ENCODE assay signal across 31 mouse cellular contexts in genomic region chrX:48042748-48043147, GRCm38 (mm10).
"Had no signal": no experiment of that assay in that cellular context is flagged by ENCODE, and none has a peak within 500 bp of the region (broad histone marks: within the 10 kb centered on the region; RNA-seq: fewer than 3 reads in every experiment).

No protein-coding gene starts in this region.

- H3K27me3 ChIP-seq: limb, embryonic 12.5 days; limb, embryonic 13.5 days; limb, embryonic 15.5 days; lung, embryonic 15.5 days; midbrain, embryonic 12.5 days; midbrain, embryonic 13.5 days; midbrain, embryonic 15.5 days; neural tube, embryonic 12.5 days had no signal

- H3K4me3 ChIP-seq: left cerebral cortex, adult 2 months; limb, embryonic 10.5 days; limb, embryonic 12.5 days; limb, embryonic 13.5 days; limb, embryonic 15.5 days; liver, embryonic 12.5 days; liver, embryonic 13.5 days; liver, embryonic 15.5 days; lung, embryonic 15.5 days; megakaryocyte, embryonic 14.5 days; midbrain, embryonic 10.5 days; midbrain, embryonic 12.5 days; midbrain, embryonic 13.5 days; midbrain, embryonic 15.5 days; myocyte; neural tube, embryonic 12.5 days had no signal

- DNase-seq: left cerebral cortex, postnatal 4 days; liver; liver, embryonic 13.5 days; liver, postnatal 0 days; lung, adult 2 months; lung, embryonic 14.5 days; lung, postnatal 10 days; lung, postnatal 14 days; lung, postnatal 36 days; lung, postnatal 4 days; midbrain, embryonic 14.5 days had no signal

- ATAC-seq: liver, embryonic 12.5 days; liver, postnatal 0 days; midbrain, embryonic 13.5 days; midbrain, embryonic 15.5 days; midbrain, embryonic 16.5 days had no signal

- H3K27ac ChIP-seq: left cerebral cortex, adult 2 months; limb, embryonic 10.5 days; limb, embryonic 12.5 days; limb, embryonic 13.5 days; limb, embryonic 15.5 days; liver, embryonic 12.5 days; liver, embryonic 13.5 days; liver, embryonic 14.5 days; liver, embryonic 15.5 days; lung, embryonic 15.5 days; macrophage; midbrain, embryonic 10.5 days; midbrain, embryonic 12.5 days; midbrain, embryonic 13.5 days; midbrain, embryonic 15.5 days; neural tube, embryonic 12.5 days had no signal

- H3K36me3 ChIP-seq: limb, embryonic 10.5 days; limb, embryonic 12.5 days; limb, embryonic 13.5 days; limb, embryonic 15.5 days; liver, embryonic 12.5 days; liver, embryonic 13.5 days; liver, embryonic 15.5 days; lung, embryonic 15.5 days; midbrain, embryonic 10.5 days; midbrain, embryonic 12.5 days; midbrain, embryonic 13.5 days; midbrain, embryonic 15.5 days; neural tube, embryonic 12.5 days had no signal

- H3K9ac ChIP-seq: limb, embryonic 12.5 days; limb, embryonic 13.5 days; limb, embryonic 15.5 days; liver, embryonic 12.5 days; liver, embryonic 13.5 days; liver, embryonic 14.5 days; liver, embryonic 15.5 days; liver, postnatal 0 days; lung, embryonic 14.5 days; lung, embryonic 15.5 days; midbrain, embryonic 12.5 days; midbrain, embryonic 13.5 days; midbrain, embryonic 15.5 days; neural tube, embryonic 12.5 days had no signal

- H3K4me2 ChIP-seq: limb, embryonic 12.5 days; limb, embryonic 13.5 days; limb, embryonic 15.5 days; liver, embryonic 11.5 days; liver, embryonic 12.5 days; liver, embryonic 13.5 days; liver, embryonic 15.5 days; lung, embryonic 14.5 days; lung, embryonic 15.5 days; midbrain, embryonic 11.5 days; midbrain, embryonic 12.5 days; midbrain, embryonic 13.5 days; midbrain, embryonic 15.5 days; neural tube, embryonic 12.5 days had no signal

- H3K9me3 ChIP-seq: limb, embryonic 10.5 days; limb, embryonic 12.5 days; limb, embryonic 13.5 days; limb, embryonic 15.5 days; liver, embryonic 12.5 days; liver, embryonic 13.5 days; liver, embryonic 15.5 days; lung, embryonic 15.5 days; megakaryocyte, embryonic 14.5 days; midbrain, embryonic 10.5 days; midbrain, embryonic 12.5 days; midbrain, embryonic 13.5 days; midbrain, embryonic 15.5 days; neural tube, embryonic 12.5 days had no signal

- H3K4me1 ChIP-seq: limb, embryonic 10.5 days; limb, embryonic 12.5 days; limb, embryonic 13.5 days; limb, embryonic 15.5 days; liver, embryonic 12.5 days; liver, embryonic 13.5 days; liver, embryonic 15.5 days; lung, embryonic 15.5 days; megakaryocyte, embryonic 14.5 days; midbrain, embryonic 12.5 days; midbrain, embryonic 13.5 days; midbrain, embryonic 15.5 days; neural tube, embryonic 12.5 days had no signal
